Mouse (Mus musculus) cerebellum, postnatal 14 days (tissue): ENCODE measurements around the gene Trim10.
A peak's percentile ranks its signal among the peaks of the same experiment; 100 is the strongest.
"Not testable (repeated sequence)": the region's sequence is repeated elsewhere in the genome, so short reads cannot be mapped to it uniquely, and the experiment has no call there.

Source experiments
- DNase-seq, 2 experiments: peaks; one replicate each; pipeline ENCODE4 v3.0.0; 2021; ENCODE audit warnings: mixed read lengths in 2 of 2

The Trim10 gene

GRCm38 (mm10) chr17:36861680-36862079 is 7.7 kb upstream of the Trim10 start:
- DNase-seq: no peak

- no peak for DNase-seq
Observed at GRCm38 (mm10) chr17:36866719-36867527, 2.5 kb upstream of the Trim10 start, which contains the start of gene Trim15. Trim15 (minus strand) TSS chr17:36867210.

GRCm38 (mm10) chr17:36868836-36869235 is 538 bp upstream of the Trim10 start:
- no peak for DNase-seq

GRCm38 (mm10) chr17:36869955-36870810 is 809 bp downstream of the Trim10 start:
- DNase-seq: peak; percentile 36 to 58

GRCm38 (mm10) chr17:36874636-36875035 is 5.3 kb downstream of the Trim10 start:
- DNase-seq: no peak

GRCm38 (mm10) chr17:36883350-36883749 is 14.0 kb downstream of the Trim10 start:
- no peak for DNase-seq

GRCm38 (mm10) chr17:36885132-36885790 is 15.9 kb downstream of the Trim10 start:
- DNase-seq: no peak

- DNase-seq: no peak
Observed at GRCm38 (mm10) chr17:36890073-36890903, 20.9 kb downstream of the Trim10 start, which contains the start of gene Trim40. Trim40 (minus strand) TSS chr17:36890123.

GRCm38 (mm10) chr17:36891496-36891895 is 22.1 kb downstream of the Trim10 start:
- DNase-seq: not testable (repeated sequence)

- DNase-seq: peak; percentile 56 to 62
Observed at GRCm38 (mm10) chr17:36892362-36892761, 23.0 kb downstream of the Trim10 start.

GRCm38 (mm10) chr17:36893387-36893786 is 24.0 kb downstream of the Trim10 start:
- DNase-seq: no peak

- peak; percentile 58 to 72 for DNase-seq
Observed at GRCm38 (mm10) chr17:36896583-36896982, 27.2 kb downstream of the Trim10 start.

GRCm38 (mm10) chr17:36897065-36897464 is 27.7 kb downstream of the Trim10 start:
- no peak for DNase-seq

GRCm38 (mm10) chr17:36897552-36898205 is 28.3 kb downstream of the Trim10 start, which contains the start of gene Trim31:
Trim31 (plus strand) TSS chr17:36898118.
- no peak for DNase-seq

- DNase-seq: no peak
Observed at GRCm38 (mm10) chr17:36899376-36899775, 30.0 kb downstream of the Trim10 start.

- DNase-seq: no peak
Observed at GRCm38 (mm10) chr17:36900001-36900400, 30.6 kb downstream of the Trim10 start.

GRCm38 (mm10) chr17:36900691-36901090 is 31.3 kb downstream of the Trim10 start:
- DNase-seq: no peak

GRCm38 (mm10) chr17:36903651-36904050 is 34.3 kb downstream of the Trim10 start:
- no peak for DNase-seq

- no peak for DNase-seq
Observed at GRCm38 (mm10) chr17:36908235-36908634, 38.9 kb downstream of the Trim10 start.

GRCm38 (mm10) chr17:36909802-36910201 is 40.4 kb downstream of the Trim10 start:
- no peak for DNase-seq

GRCm38 (mm10) chr17:36912031-36912430 is 42.7 kb downstream of the Trim10 start:
- no peak for DNase-seq
